Mouse (Mus musculus) heart, postnatal 36 days (tissue): Measurements from ENCODE around the gene Tbc1d23. TPM values are rescaled to one million over a fixed set of nuclear protein-coding genes. Genes with fewer than 3 reads are reported as not detected.
"Not testable (repeated sequence)": the region's sequence is repeated elsewhere in the genome, so short reads cannot be mapped to it uniquely, and the experiment has no call there.

Experiments
- DNase-seq, 2 experiments: peaks; one replicate each; pipeline ENCODE4 v3.0.0; 2021 to 2022
- intact Hi-C: fragments of 180-260 bp; cut with DNase I; formaldehyde crosslinking; loops from one replicate; pipeline ENCODE4 v1.15.1; 2025
- total RNA-seq, 2 experiments: library from RNA; stranded (reverse); gene quantifications; 2 replicates each; pipeline ENCODE4 v1.2.3; 2021

Gene Tbc1d23
- 10 to 100 TPM; 25.1 to 25.4 TPM for total RNA-seq

DNA sequence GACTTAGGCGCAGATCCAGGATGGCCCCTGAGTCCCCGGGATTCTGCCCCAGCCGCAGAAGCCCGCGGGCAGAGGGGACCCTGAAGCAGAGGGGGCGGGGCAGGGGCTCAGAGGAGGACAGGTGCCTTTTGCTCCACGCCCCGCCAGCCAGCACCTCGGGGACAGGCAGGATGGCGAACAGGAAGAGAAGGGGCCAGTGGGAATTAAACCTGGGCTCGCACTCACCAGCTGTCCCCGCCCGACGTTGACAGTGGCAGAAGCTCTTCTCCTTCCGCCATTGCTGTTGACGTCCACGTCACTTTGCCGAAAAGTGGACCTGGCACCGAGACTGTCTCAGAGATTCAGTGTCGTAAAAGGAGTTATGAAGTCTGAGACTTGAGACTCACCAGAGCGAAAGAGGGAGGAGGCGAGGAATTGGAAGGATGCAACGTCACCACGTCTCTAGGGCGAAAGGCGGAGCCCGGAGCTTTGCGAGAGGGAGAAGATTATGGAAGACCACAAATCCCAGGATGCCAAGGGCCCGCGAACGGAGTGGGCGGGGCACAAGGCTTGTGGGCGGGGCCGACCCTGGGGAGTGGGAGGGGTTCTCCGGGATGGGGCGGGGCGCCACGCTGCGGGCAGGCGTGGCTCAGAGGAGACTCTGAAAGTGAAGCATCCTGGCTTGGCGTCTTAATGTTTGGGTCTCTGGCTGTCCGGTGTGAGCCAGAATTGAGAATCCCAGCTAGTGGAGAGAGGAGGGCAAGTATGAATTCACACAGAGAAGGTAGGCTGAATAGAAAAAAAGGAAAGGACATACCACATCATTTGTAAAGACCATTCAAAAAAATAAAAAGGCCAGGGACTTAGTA is at the start of gene Tbc1d23:
TSS of gene Tbc1d23 (minus strand) at position 416 of the 848 bp plus-strand sequence.
- peak; percentile 94 for DNase-seq
- intact Hi-C loops = loop anchor here (1.0 to 2.0 kb wide), 2 partner anchors 106 to 1497 kb away; no protein-coding TSS in a partner anchor

DNA sequence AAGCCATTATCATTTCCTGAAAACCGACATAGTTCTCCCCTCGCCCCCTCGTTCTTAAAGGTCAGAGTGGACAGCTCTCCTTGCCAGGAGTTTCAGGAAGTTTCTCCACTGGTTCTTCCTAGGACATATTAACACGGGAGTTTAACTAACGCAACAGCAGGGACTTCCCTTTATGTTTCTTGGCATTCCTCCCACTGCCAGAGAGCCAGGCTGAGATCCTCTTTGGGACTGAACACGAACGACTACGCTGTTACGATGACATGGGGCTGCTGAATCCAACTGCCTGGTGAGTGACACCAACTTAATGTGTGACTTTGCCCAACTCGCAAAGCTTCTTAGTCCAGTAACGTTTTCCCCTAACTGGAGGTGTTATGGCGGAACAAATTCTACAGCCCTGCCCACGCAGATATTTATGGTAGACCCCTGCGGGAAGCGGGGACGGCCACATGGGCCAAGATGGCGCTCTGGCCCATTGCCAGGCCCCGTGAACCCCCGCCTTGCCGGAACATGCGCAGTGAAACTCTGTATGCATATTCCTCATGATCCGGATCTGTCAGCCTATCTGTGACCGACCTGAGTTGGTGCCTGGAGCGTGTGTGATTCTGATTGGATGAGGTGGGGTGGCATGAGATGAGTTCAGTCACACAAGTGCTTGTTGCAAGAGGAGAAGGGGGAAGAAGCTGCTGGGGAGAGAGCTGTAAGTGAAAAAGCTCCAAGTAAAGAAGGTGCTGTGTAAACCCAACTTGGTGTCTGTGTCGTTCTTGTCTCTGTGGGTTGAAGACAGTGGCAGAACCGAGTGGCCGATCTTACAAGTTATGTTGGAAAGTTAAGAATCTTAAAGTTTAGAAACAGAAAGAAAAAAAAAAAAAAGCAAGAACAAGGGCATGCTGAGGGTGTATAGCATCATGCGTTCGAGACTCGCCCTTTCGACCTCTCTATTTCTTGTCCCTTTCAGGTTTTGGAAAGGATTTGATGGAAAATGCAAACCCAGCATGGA is 49.2 kb upstream of the Tbc1d23 start:
- intact Hi-C loops = no loop called here
- no peak for DNase-seq

DNA sequence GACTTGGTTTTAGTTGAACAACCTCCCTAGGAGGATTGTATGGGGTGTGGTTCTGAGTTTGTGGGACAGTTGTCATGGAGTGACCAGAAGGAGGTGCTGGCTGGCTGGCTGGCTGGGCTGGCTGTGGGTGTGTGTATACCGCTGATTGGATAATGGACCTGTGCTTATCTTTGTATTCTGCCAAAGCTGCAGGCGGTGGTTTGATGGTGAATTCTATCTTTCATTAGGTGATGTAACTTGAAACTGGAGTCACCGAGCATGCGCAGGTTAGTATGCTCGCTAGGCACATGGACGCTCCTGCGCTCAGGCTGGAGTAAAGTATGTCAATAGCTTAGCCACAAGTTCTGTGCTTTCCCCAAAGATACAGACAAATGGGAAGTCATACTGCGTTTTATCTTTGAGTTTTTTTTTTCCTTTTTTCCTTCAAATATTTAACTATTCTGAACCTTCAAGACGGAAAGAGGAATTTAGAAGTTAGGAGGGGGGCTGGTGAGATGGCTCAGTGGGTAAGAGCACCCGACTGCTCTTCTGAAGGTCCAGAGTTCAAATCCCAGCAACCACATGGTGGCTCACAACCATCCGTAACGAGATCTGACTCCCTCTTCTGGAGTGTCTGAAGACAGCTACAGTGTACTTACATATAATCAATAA is 47.8 kb upstream of the Tbc1d23 start:
- intact Hi-C loops = no loop called here
- DNase-seq = no peak

DNA sequence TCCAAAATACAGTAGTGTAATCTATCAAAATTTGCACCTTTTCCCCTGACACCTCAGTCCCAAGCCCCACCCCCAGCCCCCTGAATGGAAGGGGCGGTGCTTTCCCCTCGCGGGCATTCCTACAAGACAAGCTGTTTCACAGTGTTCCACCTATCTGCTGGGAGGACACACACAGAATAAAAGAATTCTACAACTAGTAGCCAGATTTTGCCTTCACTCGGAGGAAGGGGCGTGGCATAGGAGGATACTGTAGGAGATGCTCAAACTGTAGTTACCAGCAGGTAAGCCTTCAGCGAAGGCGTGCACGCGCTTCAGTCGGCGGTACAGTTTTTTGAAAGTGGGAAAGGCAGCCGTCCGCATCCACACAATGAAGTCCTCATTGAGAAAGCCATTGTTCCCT is 38.4 kb upstream of the Tbc1d23 start:
- intact Hi-C loops = no loop called here

DNA sequence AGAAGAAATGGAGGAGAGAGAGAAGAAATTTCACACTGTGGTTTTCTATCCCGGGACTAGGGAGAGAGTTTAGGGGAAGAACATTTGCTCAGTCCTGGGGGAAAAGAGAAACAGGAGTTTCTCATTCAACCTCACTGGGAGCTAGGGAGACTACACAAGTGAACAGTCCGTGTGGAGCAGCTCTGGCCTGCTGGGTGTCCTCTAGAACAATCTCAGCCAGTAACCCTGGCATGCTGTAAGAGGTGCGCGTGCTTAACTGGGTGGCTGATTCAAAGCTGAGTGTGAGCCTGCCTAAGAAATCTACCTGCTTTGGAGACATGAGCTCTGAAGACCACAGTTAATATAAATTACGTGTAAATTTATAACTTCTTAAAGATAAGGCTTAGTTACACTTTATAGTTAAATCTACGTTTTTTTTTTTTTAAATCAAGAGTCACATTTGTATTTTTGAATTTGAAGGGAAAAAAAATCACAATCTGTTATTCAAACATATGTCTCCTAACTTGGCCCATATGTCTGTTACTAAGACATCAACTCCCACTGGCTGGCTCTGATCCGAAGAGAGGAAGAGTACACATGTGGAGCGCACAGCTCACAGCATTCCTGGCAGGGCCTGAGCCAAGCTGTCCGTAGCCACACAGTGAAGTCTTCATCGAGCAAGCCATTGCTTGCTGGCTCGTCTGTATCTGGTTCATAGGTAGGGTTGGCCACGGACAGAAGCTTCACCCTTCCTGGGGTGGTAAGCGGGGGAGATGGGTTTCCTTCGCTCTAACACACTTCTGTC is 36.9 kb upstream of the Tbc1d23 start:
- no peak for DNase-seq

More for the DNA sequence above, 38.4 kb upstream of the Tbc1d23 start:
- no peak for DNase-seq

DNA sequence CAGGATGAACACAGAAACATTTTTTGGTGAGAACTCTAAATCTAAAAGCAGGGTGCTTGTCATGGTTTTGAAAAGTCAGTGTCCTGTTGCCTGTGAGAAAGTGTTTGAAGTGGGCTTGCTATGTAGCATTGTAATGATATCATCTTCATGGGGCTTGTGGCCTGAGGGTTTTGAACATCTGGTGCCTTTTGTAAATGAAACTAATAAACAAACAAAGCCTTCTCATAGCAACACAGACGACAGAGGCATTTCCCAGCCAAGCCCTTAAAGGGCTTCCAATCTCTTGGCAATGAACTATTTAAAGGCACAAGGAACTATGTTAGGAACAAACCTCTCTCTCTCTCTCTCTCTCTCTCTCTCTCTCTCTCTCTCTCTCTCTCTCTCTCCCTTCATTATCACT is 35.8 kb upstream of the Tbc1d23 start:
- intact Hi-C loops = no loop called here
- peak; percentile 48 to 57 for DNase-seq

More for the DNA sequence above, 36.9 kb upstream of the Tbc1d23 start:
- intact Hi-C loops = no loop called here

DNA sequence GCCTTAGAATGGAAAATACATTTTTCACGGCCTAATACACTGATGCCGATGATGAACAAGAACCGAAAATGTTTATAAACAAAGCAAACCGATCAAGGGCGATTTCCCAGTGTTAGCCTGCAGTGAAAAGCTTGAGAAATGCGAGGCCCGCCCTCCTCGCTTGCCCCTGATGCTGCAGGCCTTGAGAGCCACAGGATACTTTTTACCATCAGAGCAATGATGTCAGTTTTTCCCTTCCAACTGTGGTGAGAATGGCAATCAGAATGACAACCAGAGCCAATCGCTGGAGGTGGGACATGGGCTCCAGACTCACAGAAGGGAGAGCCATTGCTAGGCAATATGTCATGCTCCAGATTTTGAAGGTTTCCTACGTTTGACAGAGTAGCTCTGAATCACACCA is 28.8 kb upstream of the Tbc1d23 start:
- intact Hi-C loops = no loop called here
- DNase-seq = no peak

DNA sequence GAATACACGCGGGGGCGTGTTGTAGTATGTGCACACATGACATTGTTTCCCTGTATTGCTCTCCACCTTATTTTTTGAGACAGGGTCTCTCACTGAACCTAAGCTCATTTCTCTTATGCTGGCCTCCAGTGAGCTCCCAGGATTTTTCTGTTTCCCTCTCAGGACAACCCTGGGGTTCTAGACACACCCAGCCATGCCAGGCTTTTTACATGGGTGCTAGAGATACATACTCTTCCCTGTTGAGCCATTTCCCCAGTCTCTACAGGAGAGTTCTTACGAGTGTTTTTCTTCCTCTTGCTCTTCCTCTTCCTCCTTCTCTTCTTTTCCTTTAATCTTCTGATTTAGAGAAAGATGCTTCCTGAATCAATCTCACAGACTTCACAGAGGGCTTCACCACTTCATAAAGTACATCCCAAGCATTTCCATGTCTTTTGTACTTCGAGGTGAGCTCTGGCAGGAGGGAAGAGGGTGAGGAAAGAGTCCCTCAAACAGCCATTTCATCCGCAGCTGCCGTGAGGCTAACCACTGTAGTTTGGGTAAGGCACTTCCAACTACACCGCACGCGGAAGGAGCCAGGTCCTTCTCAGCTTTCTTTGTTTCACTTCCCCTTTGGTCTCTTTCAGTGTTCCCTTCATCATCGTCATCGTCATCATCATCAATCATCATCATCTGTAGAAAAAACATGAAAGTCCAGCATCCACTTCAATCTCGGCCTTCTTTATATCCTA is 28.2 kb upstream of the Tbc1d23 start:
- intact Hi-C loops = no loop called here
- no peak for DNase-seq

DNA sequence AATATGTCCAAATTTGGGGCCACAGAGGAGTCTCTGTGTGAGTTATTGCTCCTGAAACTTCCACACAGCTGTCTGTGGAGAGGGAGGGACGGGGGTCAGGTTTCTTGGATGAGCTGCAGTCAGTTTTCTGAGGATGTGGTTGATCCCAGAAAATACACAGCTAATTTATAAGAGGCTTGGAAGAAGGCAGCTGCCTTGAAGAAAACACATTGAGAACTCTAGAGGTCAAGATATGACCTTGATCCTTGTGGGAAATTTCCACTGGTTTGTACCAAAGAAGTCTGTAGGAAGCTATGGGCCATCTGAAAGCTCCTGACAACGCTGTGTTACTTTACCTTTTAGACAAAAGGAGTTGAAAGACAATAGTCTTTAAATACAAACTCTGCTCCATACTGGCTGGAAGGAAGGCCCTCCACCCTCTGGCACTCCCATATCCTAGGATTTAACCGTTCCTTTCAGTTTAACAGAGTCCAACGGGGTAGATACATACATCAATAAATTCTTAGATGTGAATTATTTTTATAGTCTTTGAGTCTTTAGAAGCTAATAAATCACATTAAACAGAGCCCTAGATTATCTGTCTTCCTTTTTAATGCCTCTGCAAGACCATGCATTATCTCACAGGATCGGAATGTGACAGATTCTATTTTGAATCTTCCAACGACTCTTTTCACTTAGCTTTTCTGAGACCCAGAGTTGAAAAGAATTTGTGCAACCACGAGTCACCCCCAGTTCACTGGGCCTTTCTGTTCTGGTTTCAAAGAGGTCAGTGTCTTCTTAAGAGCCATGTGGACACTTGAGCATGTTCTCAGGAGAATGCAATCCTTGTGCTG is 20.5 kb upstream of the Tbc1d23 start:
- intact Hi-C loops = no loop called here
- DNase-seq = no peak

DNA sequence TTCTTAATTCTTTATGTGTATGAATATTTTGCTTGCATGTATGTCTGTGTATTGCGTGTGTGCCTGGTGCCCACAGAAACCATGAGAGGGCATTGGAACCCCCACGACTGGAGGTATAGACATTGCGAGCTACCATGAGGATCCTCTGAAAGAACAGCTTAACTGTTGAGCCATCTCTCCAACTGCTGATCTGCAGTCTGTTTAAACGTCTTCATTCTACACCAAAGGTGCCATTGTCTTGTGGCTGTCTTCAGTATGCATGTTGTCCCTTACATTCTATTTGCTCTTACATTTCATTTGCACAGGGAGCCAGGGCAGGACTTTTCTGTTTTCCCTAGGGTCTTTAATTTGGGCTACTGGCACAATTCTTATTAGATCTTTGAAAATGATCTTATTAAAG is 19.7 kb upstream of the Tbc1d23 start:
- intact Hi-C loops = no loop called here
- DNase-seq = no peak

DNA sequence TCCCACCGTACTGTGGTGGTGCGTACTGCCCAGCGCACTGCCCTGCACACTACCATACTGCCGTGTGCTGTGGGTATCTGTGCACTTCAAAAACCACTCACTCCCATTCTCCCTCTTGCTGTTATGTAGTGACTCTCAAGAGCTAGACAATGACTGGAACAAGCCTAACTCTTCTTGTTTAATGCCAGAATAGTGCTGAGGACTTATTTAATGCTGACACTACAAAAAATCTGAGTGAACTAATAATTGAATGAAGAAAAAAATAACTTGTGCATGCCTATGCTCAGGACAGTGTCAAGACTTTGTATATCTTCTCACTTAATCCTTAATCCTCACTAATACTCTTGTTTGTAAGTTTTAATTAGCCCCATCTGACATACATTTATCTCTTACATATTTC is 16.2 kb upstream of the Tbc1d23 start:
- DNase-seq = no peak
- intact Hi-C loops = no loop called here

DNA sequence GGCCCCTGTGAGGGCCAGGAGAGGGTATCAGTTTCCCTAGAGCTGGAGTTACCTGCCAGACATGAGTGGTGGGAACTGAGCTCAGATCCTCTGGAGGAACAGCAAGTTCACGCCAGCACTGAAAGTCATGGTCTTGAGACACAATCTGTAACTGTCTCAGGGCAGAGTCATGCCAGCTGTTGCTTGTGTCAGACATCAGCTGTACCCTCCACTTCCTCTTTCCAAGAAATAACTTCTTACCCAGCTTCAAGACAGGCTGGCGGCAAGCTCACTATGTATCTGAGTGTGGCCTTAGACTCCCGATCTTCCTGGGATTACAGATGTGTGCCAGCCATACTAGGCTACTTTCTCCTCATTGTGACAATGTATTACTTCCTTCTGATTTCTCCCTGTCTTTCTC is 15.3 kb upstream of the Tbc1d23 start:
- no peak for DNase-seq
- intact Hi-C loops = no loop called here

DNA sequence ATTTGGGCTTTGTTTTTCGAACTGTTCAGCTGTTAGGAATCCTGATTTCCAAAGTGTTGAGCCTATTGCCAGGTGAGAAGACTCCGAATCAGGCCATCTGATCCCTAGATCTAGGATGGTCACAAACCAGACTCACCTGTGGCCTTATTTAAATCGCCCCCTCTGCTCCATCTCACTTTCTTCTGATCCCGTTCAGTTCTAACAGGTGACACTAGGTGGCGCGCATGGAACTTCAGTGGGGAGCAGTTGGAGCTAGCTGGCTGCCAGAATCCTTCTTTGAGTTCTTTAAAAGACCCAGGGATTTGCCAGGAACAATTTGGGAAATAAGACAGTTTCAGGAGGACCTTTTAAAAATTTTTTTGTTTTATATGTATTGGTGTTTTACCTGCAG is 12.5 kb upstream of the Tbc1d23 start:
- intact Hi-C loops = loop anchor here (1.0 kb wide), 2 partner anchors 154 to 336 kb away; no protein-coding TSS in a partner anchor
- peak; percentile 89 to 90 for DNase-seq

DNA sequence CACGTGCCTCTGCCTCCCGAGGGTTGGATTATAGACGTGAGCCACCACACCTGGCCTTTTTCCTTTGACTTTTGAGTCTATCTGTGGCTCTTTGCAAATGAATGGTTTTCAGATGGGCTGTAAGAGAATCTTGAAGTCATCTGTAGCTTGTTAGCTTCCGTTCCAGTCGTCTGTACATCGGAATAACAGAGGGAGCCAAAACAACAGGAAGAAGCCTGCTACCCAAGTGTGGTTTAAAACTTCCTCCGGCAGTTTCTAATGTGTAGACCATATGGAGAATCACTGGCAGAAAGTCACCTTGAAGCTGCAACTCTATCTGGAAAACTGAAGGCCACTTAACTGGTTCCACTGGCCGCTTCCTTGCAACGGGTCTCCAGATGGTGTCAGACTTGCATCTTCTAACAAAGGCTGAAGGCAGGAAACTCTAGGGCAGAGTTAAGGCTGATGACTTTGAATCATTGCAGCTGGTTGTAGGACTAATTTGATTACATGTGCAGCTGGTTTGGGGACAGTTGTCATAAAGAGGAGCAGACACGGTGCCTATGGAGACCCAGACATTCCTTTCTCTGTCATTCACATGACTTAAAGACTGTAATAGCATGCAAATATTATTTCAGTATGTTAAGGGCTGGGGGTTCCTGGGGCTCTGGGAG is 12.0 kb upstream of the Tbc1d23 start:
- intact Hi-C loops = no loop called here
- DNase-seq = peak; percentile 21 to 46

DNA sequence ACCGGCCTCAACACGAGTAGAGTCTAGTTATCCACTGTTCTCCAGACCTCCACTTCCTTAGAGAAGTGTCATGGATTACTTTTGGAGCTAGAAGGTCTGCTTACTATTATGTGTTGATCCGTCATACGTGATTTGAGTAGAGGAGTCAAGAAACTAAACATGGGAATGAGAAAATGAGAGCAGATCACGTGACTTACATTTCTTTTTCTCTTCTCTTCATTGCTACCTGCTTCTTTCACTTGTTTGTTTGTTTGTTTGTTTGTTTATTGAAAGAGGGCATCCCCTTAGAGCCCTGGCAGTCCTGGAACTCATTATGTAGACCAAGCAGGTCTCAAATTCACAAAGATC is 11.5 kb upstream of the Tbc1d23 start:
- intact Hi-C loops = no loop called here
- DNase-seq = no peak

DNA sequence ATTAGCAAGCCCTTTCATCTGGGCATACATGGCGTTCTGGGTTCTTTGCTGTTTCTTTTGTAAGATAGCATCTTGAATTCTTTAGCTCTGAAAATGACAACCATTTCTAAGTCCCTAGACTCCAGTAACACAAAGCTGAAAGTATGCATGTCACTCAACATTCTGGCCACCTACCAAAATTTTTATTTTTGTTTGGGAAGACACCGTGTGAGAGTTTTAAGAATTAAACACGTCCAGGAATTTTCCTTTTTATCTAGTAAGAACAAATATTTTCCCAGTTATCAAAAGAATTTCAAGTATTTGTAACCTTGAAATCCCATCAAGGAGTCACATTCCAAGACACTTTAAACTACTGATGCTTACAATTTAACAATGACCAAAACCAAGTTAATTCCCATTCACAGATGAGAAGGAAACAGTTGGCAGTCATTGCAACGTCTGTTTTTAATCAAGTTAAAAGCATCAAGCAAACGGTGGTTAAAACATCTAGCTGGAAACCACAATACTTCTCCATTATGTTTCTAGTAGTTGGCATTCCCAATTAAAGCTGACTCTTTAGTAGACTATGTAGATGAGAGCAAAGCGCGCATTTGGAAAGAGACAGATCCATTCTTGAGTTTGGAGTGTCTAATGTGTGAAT is 4.7 kb upstream of the Tbc1d23 start:
- intact Hi-C loops = no loop called here
- DNase-seq = no peak

DNA sequence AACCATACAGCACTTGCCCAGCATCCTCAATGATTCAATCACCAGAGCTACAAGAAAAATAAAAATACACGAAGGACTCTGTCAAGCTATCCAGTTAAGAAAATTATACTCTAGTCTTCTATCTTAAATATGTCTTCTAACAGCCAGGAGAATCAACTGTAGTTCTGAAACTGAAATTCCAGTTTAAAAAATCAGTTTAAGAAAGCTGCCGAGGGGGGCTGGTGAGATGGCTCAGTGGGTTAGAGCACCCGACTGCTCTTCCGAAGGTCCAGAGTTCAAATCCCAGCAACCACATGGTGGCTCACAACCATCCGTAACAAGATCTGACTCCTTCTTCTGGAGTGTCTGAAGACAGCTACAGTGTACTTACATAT is 620 bp upstream of the Tbc1d23 start:
- not testable (repeated sequence) for DNase-seq
- intact Hi-C loops = loop anchor here (1.0 to 2.0 kb wide), 2 partner anchors 107 to 1497 kb away; no protein-coding TSS in a partner anchor
